Mouse (Mus musculus) neural tube, embryonic 14.5 days (tissue): Measurements from ENCODE around the gene Usp15. TPM values are rescaled to one million over a fixed set of nuclear protein-coding genes. Genes with fewer than 3 reads are reported as not detected.

Source experiments
- ATAC-seq: fragments of 200-750 bp; cut with Nextera tagmentation; 2 replicates; pipeline ENCODE4 v1.8.0; 2017; ENCODE audit warnings: low read depth, mild to moderate bottlenecking, moderate TSS enrichment, moderate library complexity
- H3K27ac ChIP-seq: fragments of 300-500 bp; sonication (generic); 2 replicates; pipeline ENCODE4 v1.5.1; 2014; ENCODE audit warnings: low read depth, mild to moderate bottlenecking, control low read depth, low read length, moderate library complexity, mixed read lengths
- H3K27me3 ChIP-seq: fragments of 300-500 bp; sonication (generic); 2 replicates; pipeline ENCODE4 v1.6.1; 2014; ENCODE audit warnings: low read length; ENCODE audit not compliant: control insufficient read depth, insufficient read depth
- H3K36me3 ChIP-seq: fragments of 300-500 bp; sonication (generic); 2 replicates; pipeline ENCODE4 v1.6.1; 2014; ENCODE audit warnings: low read length, mixed read lengths; ENCODE audit not compliant: control insufficient read depth, insufficient read depth
- H3K4me1 ChIP-seq: fragments of 300-500 bp; sonication (generic); 2 replicates; pipeline ENCODE4 v1.6.1; 2014; ENCODE audit warnings: low read length; ENCODE audit not compliant: control insufficient read depth, insufficient read depth
- H3K4me2 ChIP-seq: fragments of 300-500 bp; sonication (generic); 2 replicates; pipeline ENCODE4 v1.6.1; 2014; ENCODE audit warnings: mild to moderate bottlenecking, low read depth, low read length, control low read depth
- H3K4me3 ChIP-seq: fragments of 300-500 bp; sonication (generic); 2 replicates; pipeline ENCODE4 v1.5.1; 2014; ENCODE audit warnings: low read depth, low read length, control low read depth, mixed read lengths
- H3K9ac ChIP-seq: fragments of 300-500 bp; sonication (generic); replicated peaks from 2 replicates; pipeline ENCODE4 v1.6.1; 2014; ENCODE audit warnings: low read depth, mild to moderate bottlenecking, control low read depth, low read length, mixed read lengths
- H3K9me3 ChIP-seq: fragments of 300-500 bp; sonication (generic); 2 replicates; pipeline ENCODE4 v1.6.1; 2016; ENCODE audit warnings: low read length; ENCODE audit not compliant: control insufficient read depth
- WGBS: fragments of 180-500 bp; shearing (Covaris S2); extraction: QIAGEN DNeasy Blood & Tissue Kit; methylation state at CpG from one replicate; pipeline ENCODE4 v1.1.7; 2014; 5-methylcytosine and 5-hydroxymethylcytosine counted together
- polyA plus RNA-seq: library from polyadenylated mRNA; unstranded; fragments of >200 nt; fragmentation: Nextera tagmentation; extraction: Ambion mirVana; gene quantifications from 2 replicates; pipeline ENCODE4 v1.2.1, GENCODE M21; 2014

The Usp15 gene
- polyA plus RNA-seq, 1 experiment from 2014 or later: 106 TPM

GRCm38 (mm10) chr10:123101303-123101702, 95.5 kb downstream of the Usp15 start:
- Histone ChIP-seq H3K36me3 (no peaks in the 10 kb centered on the region), H3K4me2 (no peak overlapping the region), H3K4me3 (no peak overlapping the region), H3K27me3 (no peaks in the 10 kb centered on the region), H3K4me1 (no peaks in the 10 kb centered on the region), H3K9ac (no peak overlapping the region), H3K27ac (no peak overlapping the region), H3K9me3 (no peaks in the 10 kb centered on the region)
- ATAC-seq: no peak
- WGBS: 74% methylated on average over 1 of the region's 1 CpGs

GRCm38 (mm10) chr10:123100584-123100983, 96.2 kb downstream of the Usp15 start:
- 89% methylated on average over 2 of the region's 2 CpGs for WGBS
- Histone ChIP-seq H3K27ac (no peak overlapping the region), H3K4me3 (no peak overlapping the region), H3K36me3 (no peaks in the 10 kb centered on the region), H3K9me3 (no peaks in the 10 kb centered on the region), H3K4me1 (no peaks in the 10 kb centered on the region), H3K4me2 (no peak overlapping the region), H3K9ac (no peak overlapping the region), H3K27me3 (no peaks in the 10 kb centered on the region)
- ATAC-seq: no peak

- Histone ChIP-seq H3K4me3 (no peak overlapping the region), H3K27me3 (no peaks in the 10 kb centered on the region), H3K9ac (no peak overlapping the region), H3K4me2 (no peak overlapping the region), H3K36me3 (no peaks in the 10 kb centered on the region), H3K9me3 (no peaks in the 10 kb centered on the region), H3K4me1 (no peaks in the 10 kb centered on the region), H3K27ac (no peak overlapping the region)
- no peak for ATAC-seq
- 80% methylated on average over 7 of the region's 7 CpGs for WGBS
These were observed 102.3 kb downstream of the Usp15 start for GRCm38 (mm10) chr10:123094504-123094903.

- no peak overlapping the region for H3K4me3 ChIP-seq
- H3K27ac ChIP-seq: no peak overlapping the region
- no peaks in the 10 kb centered on the region for H3K36me3 ChIP-seq
- ATAC-seq: no peak
- no peaks in the 10 kb centered on the region for H3K27me3 ChIP-seq
- H3K9me3 ChIP-seq: no peaks in the 10 kb centered on the region
- H3K4me1 ChIP-seq: no peaks in the 10 kb centered on the region
- 75% methylated on average over 3 of the region's 3 CpGs for WGBS
- no peak overlapping the region for H3K9ac ChIP-seq
- no peak overlapping the region for H3K4me2 ChIP-seq
These were observed 104.2 kb downstream of the Usp15 start for GRCm38 (mm10) chr10:123092577-123092976.

- no peak overlapping the region for H3K4me2 ChIP-seq
- no peaks in the 10 kb centered on the region for H3K36me3 ChIP-seq
- H3K9me3 ChIP-seq: no peaks in the 10 kb centered on the region
- no peak overlapping the region for H3K4me3 ChIP-seq
- ATAC-seq: peak; percentile 61
- H3K9ac ChIP-seq: no peak overlapping the region
- H3K4me1 ChIP-seq: no peaks in the 10 kb centered on the region
- no peak overlapping the region for H3K27ac ChIP-seq
- H3K27me3 ChIP-seq: no peaks in the 10 kb centered on the region
- 33% methylated on average over 5 of the region's 5 CpGs for WGBS
These were observed 105.1 kb downstream of the Usp15 start for GRCm38 (mm10) chr10:123091737-123092136.

GRCm38 (mm10) chr10:123089425-123089930, 107.3 kb downstream of the Usp15 start:
- no peaks in the 10 kb centered on the region for H3K27me3 ChIP-seq
- H3K9me3 ChIP-seq: no peaks in the 10 kb centered on the region
- no peak overlapping the region for H3K27ac ChIP-seq
- H3K36me3 ChIP-seq: no peaks in the 10 kb centered on the region
- H3K4me1 ChIP-seq: no peaks in the 10 kb centered on the region; the same call in 1 of the 2 replicates
- no peak overlapping the region for H3K9ac ChIP-seq
- no peak for ATAC-seq
- WGBS: 78% methylated on average over 12 of the region's 12 CpGs
- H3K4me2 ChIP-seq: no peak overlapping the region
- H3K4me3 ChIP-seq: no peak overlapping the region

- Histone ChIP-seq H3K27ac (no peak overlapping the region), H3K4me3 (no peak overlapping the region), H3K27me3 (no peaks in the 10 kb centered on the region), H3K4me1 (no peaks in the 10 kb centered on the region; the same call in 1 of the 2 replicates), H3K4me2 (no peak overlapping the region), H3K36me3 (no peaks in the 10 kb centered on the region), H3K9me3 (no peaks in the 10 kb centered on the region), H3K9ac (no peak overlapping the region)
- WGBS: 81% methylated on average over 2 of the region's 2 CpGs
- ATAC-seq: no peak
These were observed 109.9 kb downstream of the Usp15 start for GRCm38 (mm10) chr10:123086847-123087246.

GRCm38 (mm10) chr10:123084900-123085641, 111.7 kb downstream of the Usp15 start:
- ATAC-seq: 0 out of 2 replicates have a peak, but pooled peaks have one; percentile 24

GRCm38 (mm10) chr10:123084307-123084706, 112.5 kb downstream of the Usp15 start:
- H3K9ac ChIP-seq: no peak overlapping the region
- H3K4me1 ChIP-seq: no peaks in the 10 kb centered on the region; the same call in 1 of the 2 replicates
- 60% methylated on average over 9 of the region's 9 CpGs for WGBS
- no peak for ATAC-seq
- no peak overlapping the region for H3K4me2 ChIP-seq
- no peak overlapping the region for H3K27ac ChIP-seq
- H3K9me3 ChIP-seq: no peaks in the 10 kb centered on the region
- no peaks in the 10 kb centered on the region for H3K27me3 ChIP-seq
- H3K36me3 ChIP-seq: no peaks in the 10 kb centered on the region
- H3K4me3 ChIP-seq: no peak overlapping the region

More at GRCm38 (mm10) chr10:123084900-123085641, 111.7 kb downstream of the Usp15 start:
- H3K4me1 ChIP-seq: no peaks in the 10 kb centered on the region; the same call in 1 of the 2 replicates
- no peak overlapping the region for H3K4me2 ChIP-seq
- no peaks in the 10 kb centered on the region for H3K9me3 ChIP-seq
- 0 out of 2 replicates have a peak overlapping the region, but pooled peaks have one; percentile 22 for H3K27ac ChIP-seq
- no peaks in the 10 kb centered on the region for H3K27me3 ChIP-seq
- no peak overlapping the region for H3K9ac ChIP-seq
- 16% methylated on average over 10 of the region's 10 CpGs for WGBS
- no peak overlapping the region for H3K4me3 ChIP-seq
- H3K36me3 ChIP-seq: no peaks in the 10 kb centered on the region
